Mouse (Mus musculus) ES-Bruce4 (cell line): ENCODE measurements around the gene Schip1.

Source experiments
- CTCF ChIP-seq: IDR thresholded peaks from one replicate; pipeline ENCODE4 v1.8.1; 2011; ENCODE audit warnings: low read depth, low read length
- POLR2A ChIP-seq: IDR thresholded peaks from one replicate; pipeline ENCODE4 v1.8.1; 2011; ENCODE audit warnings: low read length; ENCODE audit not compliant: insufficient read depth

DNA sequence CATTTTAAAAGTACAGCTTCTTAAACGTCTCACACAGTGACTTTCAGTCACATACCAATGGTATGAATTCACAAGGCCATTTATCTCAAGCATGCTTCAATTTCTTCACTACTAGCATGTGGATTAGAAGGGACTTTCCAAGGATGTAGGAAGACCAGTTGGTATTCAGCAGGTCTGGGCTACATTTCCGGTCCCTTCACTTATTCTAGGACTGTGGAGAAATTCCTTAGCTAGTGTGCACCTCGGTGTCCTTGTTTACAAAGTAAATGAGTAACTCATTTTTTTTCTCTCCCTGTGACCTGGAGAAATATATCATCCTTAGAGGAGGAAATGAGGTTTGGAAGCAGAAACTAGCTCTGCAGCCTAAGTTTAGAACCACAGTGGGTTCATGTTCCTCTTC is 405.5 kb downstream of the Schip1 start:
- TF ChIP-seq CTCF (no peak), POLR2A (no peak)
